Mouse (Mus musculus) liver, postnatal 0 days (tissue): ENCODE results near the gene Pde2a.

Source experiments
- CTCF ChIP-seq: sonication (generic); IDR thresholded peaks from 2 replicates; pipeline ENCODE4 v1.5.1; 2016; ENCODE audit warnings: antibody characterized with exemption, low read depth
- EP300 ChIP-seq: IDR thresholded peaks from 2 replicates; pipeline ENCODE4 v1.6.1; 2016; ENCODE audit warnings: antibody characterized with exemption, low read depth, mild to moderate bottlenecking

- TF ChIP-seq CTCF (no peak), EP300 (no peak)
Measured at GRCm38 (mm10) chr7:101401510-101401909, 20.0 kb upstream of the Pde2a start.
